Mouse (Mus musculus) midbrain, embryonic 15.5 days (tissue): ENCODE data around the gene Vstm2b. TPM values are rescaled to one million over a fixed set of nuclear protein-coding genes. Genes with fewer than 3 reads are reported as not detected.

Experiments
- ATAC-seq: fragments of 200-750 bp; cut with Nextera tagmentation; replicated peaks from 2 replicates; pipeline ENCODE4 v1.8.0; 2017; ENCODE audit warnings: moderate TSS enrichment
- H3K27ac ChIP-seq: fragments of 300-500 bp; sonication (generic); 2 replicates; pipeline ENCODE4 v1.5.1; 2015; ENCODE audit warnings: mild to moderate bottlenecking, inconsistent platforms
- H3K27me3 ChIP-seq: fragments of 300-500 bp; sonication (generic); replicated peaks from 2 replicates; pipeline ENCODE4 v1.6.1; 2015; ENCODE audit warnings: inconsistent platforms
- H3K36me3 ChIP-seq: fragments of 300-500 bp; sonication (generic); replicated peaks from 2 replicates; pipeline ENCODE4 v1.6.1; 2015; ENCODE audit warnings: inconsistent platforms
- H3K4me1 ChIP-seq: fragments of 300-500 bp; sonication (generic); 2 replicates; pipeline ENCODE4 v1.6.1; 2015; ENCODE audit warnings: inconsistent platforms
- H3K4me2 ChIP-seq: fragments of 300-500 bp; sonication (generic); 2 replicates; pipeline ENCODE4 v1.6.1; 2015; ENCODE audit warnings: inconsistent platforms, mild to moderate bottlenecking, moderate library complexity
- H3K4me3 ChIP-seq: fragments of 300-500 bp; sonication (generic); 2 replicates; pipeline ENCODE4 v1.5.1; 2015; ENCODE audit warnings: mild to moderate bottlenecking, inconsistent platforms
- H3K9ac ChIP-seq: fragments of 300-500 bp; sonication (generic); 2 replicates; pipeline ENCODE4 v1.6.1; 2015; ENCODE audit warnings: mild to moderate bottlenecking, inconsistent platforms
- H3K9me3 ChIP-seq: fragments of 300-500 bp; sonication (generic); 2 replicates; pipeline ENCODE4 v1.6.1; 2016; ENCODE audit warnings: inconsistent platforms
- WGBS: fragments of 180-500 bp; shearing (Covaris S2); methylation state at CpG from one replicate; pipeline ENCODE4 v1.1.7; 2015; ENCODE audit warnings: mixed read lengths; 5-methylcytosine and 5-hydroxymethylcytosine counted together
- polyA plus RNA-seq: library from polyadenylated mRNA; unstranded; fragments of >200 nt; fragmentation: Nextera tagmentation; extraction: Ambion mirVana; gene quantifications from 2 replicates; pipeline ENCODE4 v1.2.1, GENCODE M21; 2015

Vstm2b gene
- polyA plus RNA-seq, 1 experiment from 2014 or later = 25.9 TPM

- Histone ChIP-seq H3K4me2 (no peak overlapping the region), H3K27me3 (no peaks in the 10 kb centered on the region), H3K36me3 (no peaks in the 10 kb centered on the region), H3K27ac (no peak overlapping the region), H3K4me3 (no peak overlapping the region), H3K9me3 (no peaks in the 10 kb centered on the region), H3K4me1 (no peaks in the 10 kb centered on the region), H3K9ac (no peak overlapping the region)
- ATAC-seq = no peak
- WGBS = 88% methylated on average over 3 of the region's 3 CpGs
These were observed 18.6 kb downstream of the Vstm2b start for GRCm38 (mm10) chr7:40916761-40917160.

DNA sequence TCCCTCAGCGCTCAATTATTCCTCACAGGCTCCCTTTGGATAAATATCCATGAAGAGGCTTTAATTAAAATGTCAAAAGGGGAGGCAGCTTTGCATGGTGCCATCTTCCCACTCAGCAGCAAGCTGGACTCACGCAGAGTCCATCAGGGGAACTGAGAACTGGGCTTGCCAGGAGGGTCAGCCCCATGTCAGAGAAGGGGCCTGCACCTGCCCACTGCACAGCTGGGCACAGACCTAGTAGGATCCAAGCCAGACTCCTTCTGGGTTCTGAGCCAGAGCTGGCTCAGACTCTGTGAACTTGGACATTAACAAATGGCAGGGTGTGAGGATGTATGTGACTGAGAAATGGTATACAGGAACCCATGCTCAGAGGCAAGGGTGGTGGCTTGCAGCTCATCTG is 22.0 kb downstream of the Vstm2b start:
- Histone ChIP-seq H3K9me3 (no peaks in the 10 kb centered on the region), H3K4me1 (no peaks in the 10 kb centered on the region), H3K4me3 (no peak overlapping the region), H3K9ac (no peak overlapping the region), H3K27ac (no peak overlapping the region), H3K4me2 (no peak overlapping the region), H3K36me3 (no peaks in the 10 kb centered on the region), H3K27me3 (no peaks in the 10 kb centered on the region)
- peak; percentile 53; the same call in 1 of the 2 replicates for ATAC-seq
- 70% methylated on average over 2 of the region's 2 CpGs for WGBS

DNA sequence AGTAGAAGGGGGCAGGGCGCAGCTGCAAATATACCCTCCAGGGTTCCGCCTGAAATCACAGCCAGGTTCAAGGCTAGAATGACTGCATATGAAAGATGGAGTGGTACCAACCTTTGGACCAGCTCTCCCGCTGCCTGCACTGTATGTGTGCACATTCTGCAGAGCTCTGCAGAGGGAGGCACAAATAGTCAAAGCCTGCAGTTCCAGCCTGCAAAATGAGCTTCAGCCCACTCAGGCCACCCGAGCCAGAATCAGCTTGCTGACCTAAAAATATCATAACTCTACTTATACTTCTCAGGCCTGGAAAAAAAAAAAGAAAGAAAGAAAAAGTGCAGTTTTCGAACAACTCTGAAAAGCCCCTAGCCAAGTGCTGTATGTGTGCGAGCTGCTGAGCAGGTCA is 23.2 kb downstream of the Vstm2b start:
- ATAC-seq = no peak

GRCm38 (mm10) chr7:40922871-40923270 is 24.7 kb downstream of the Vstm2b start:
- no peaks in the 10 kb centered on the region for H3K36me3 ChIP-seq
- no peak overlapping the region for H3K4me3 ChIP-seq
- H3K9me3 ChIP-seq = no peaks in the 10 kb centered on the region
- H3K4me1 ChIP-seq = no peaks in the 10 kb centered on the region
- H3K9ac ChIP-seq = no peak overlapping the region
- H3K4me2 ChIP-seq = no peak overlapping the region
- WGBS = 78% methylated on average over 4 of the region's 4 CpGs
- no peaks in the 10 kb centered on the region for H3K27me3 ChIP-seq
- no peak for ATAC-seq
- H3K27ac ChIP-seq = no peak overlapping the region

More for the DNA sequence above, 23.2 kb downstream of the Vstm2b start:
- Histone ChIP-seq H3K9ac (no peak overlapping the region), H3K4me2 (no peak overlapping the region), H3K4me1 (no peaks in the 10 kb centered on the region), H3K4me3 (no peak overlapping the region), H3K27me3 (no peaks in the 10 kb centered on the region), H3K36me3 (no peaks in the 10 kb centered on the region), H3K27ac (no peak overlapping the region), H3K9me3 (no peaks in the 10 kb centered on the region)
- WGBS = 84% methylated on average over 6 of the region's 6 CpGs

DNA sequence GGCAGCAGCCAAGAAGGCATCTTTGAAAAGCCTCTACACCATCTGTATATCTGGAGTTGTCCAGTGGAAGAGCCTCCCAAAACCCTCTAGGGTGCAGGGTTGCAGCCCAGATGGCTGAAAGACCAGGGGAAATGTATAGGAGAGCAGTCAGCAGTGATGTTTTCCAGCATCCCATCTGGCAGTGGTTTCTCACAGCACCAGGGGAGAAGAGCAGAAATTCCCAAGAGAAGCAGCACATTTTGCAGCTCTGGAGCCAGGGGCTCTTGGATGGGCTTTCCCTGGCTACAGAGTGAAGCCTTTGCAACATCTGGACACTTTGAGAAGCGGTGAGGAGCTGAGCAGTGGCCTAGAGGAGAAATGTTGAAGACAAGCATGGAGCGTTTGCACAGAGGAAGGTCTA is 30.3 kb downstream of the Vstm2b start:
- 93% methylated on average over 2 of the region's 2 CpGs for WGBS
- no peak overlapping the region for H3K4me3 ChIP-seq
- no peak overlapping the region for H3K4me2 ChIP-seq
- no peaks in the 10 kb centered on the region; the same call in 1 of the 2 replicates for H3K36me3 ChIP-seq
- no peaks in the 10 kb centered on the region for H3K27me3 ChIP-seq
- H3K4me1 ChIP-seq = no peaks in the 10 kb centered on the region
- no peak overlapping the region for H3K9ac ChIP-seq
- H3K27ac ChIP-seq = no peak overlapping the region
- no peak for ATAC-seq
- H3K9me3 ChIP-seq = no peaks in the 10 kb centered on the region

GRCm38 (mm10) chr7:40936617-40937212 is 38.6 kb downstream of the Vstm2b start:
- Histone ChIP-seq H3K9me3 (no peaks in the 10 kb centered on the region), H3K36me3 (no peaks in the 10 kb centered on the region), H3K9ac (no peak overlapping the region), H3K4me3 (no peak overlapping the region), H3K4me2 (no peak overlapping the region), H3K27me3 (no peaks in the 10 kb centered on the region), H3K27ac (no peak overlapping the region), H3K4me1 (no peaks in the 10 kb centered on the region)
- 43% methylated on average over 4 of the region's 4 CpGs for WGBS
- peak; percentile 54; the same call in 1 of the 2 replicates for ATAC-seq

GRCm38 (mm10) chr7:40939371-40939770 is 41.2 kb downstream of the Vstm2b start:
- H3K36me3 ChIP-seq = no peaks in the 10 kb centered on the region
- no peak for ATAC-seq
- H3K4me3 ChIP-seq = no peak overlapping the region
- WGBS = 96% methylated on average over 1 of the region's 1 CpGs
- H3K9me3 ChIP-seq = no peaks in the 10 kb centered on the region
- H3K27me3 ChIP-seq = no peaks in the 10 kb centered on the region
- H3K27ac ChIP-seq = no peak overlapping the region
- no peaks in the 10 kb centered on the region for H3K4me1 ChIP-seq
- no peak overlapping the region for H3K9ac ChIP-seq
- no peak overlapping the region for H3K4me2 ChIP-seq

DNA sequence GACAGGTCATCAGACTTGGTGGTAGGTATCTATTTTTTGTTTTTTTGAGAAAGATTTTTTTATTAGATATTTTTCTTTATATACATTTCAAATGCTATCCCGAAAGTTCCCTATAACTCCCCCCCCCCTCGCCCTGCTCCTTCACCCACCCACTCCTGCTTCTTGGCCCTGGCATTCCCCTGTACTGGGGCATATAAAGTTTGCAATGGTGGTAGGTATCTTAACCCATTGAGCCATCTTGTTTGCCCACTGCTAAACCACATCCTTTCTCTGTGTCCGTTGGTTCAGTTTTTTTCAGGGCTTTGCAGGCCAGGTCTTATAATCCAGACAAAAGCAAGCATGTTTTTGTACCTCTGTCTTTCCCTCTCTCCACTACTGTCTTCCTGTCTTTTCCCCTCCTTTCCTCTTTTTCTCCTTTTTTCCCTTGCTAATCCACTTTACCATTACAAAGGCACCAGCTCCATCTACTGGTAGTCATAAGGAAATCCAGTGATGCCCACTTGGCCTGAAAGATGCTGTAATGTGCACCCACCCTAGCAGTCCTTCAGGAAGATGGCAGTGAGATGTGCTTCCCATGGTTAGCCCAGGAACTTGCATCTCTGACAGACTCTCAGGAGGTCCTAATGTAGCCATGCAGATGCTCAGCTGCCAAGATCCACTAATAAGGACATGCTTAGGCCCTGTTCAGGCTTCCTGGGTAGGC is 44.3 kb downstream of the Vstm2b start:
- Histone ChIP-seq H3K4me1 (no peaks in the 10 kb centered on the region), H3K9me3 (no peaks in the 10 kb centered on the region), H3K27me3 (no peaks in the 10 kb centered on the region), H3K27ac (no peak overlapping the region), H3K4me2 (no peak overlapping the region), H3K4me3 (no peak overlapping the region), H3K36me3 (no peaks in the 10 kb centered on the region), H3K9ac (no peak overlapping the region)
- ATAC-seq = peak; percentile 85
- 56% methylated on average over 3 of the region's 3 CpGs for WGBS

Other genes with a start within 250 kb of the Vstm2b start
- not detected in 2 replicates for gene 4930433I11Rik, start 89.2 kb downstream of the Vstm2b start, polyA plus RNA-seq
- not detected in 2 replicates for gene Gm4884, start 134.4 kb downstream of the Vstm2b start, polyA plus RNA-seq